Mouse (Mus musculus) cerebellum, adult 11 months (tissue): ENCODE data around the gene Lamtor2.

Source experiments
- DNase-seq: peaks from one replicate; pipeline ENCODE4 v3.0.0; 2022

The Lamtor2 gene

GRCm38 (mm10) chr3:88541622-88542401 is 11.1 kb downstream of the Lamtor2 start:
- no peak for DNase-seq

GRCm38 (mm10) chr3:88540085-88540484 is 12.8 kb downstream of the Lamtor2 start:
- DNase-seq = no peak

- no peak for DNase-seq
Measured at GRCm38 (mm10) chr3:88539397-88539796, 13.5 kb downstream of the Lamtor2 start.

GRCm38 (mm10) chr3:88538271-88539145 is 14.4 kb downstream of the Lamtor2 start:
- DNase-seq = no peak

- no peak for DNase-seq
Measured at GRCm38 (mm10) chr3:88537146-88537545, 15.7 kb downstream of the Lamtor2 start.

GRCm38 (mm10) chr3:88536103-88536930 is 16.6 kb downstream of the Lamtor2 start:
- DNase-seq = peak; percentile 82

- DNase-seq = no peak
Measured at GRCm38 (mm10) chr3:88535527-88535926, 17.3 kb downstream of the Lamtor2 start.

- DNase-seq = no peak
Measured at GRCm38 (mm10) chr3:88535005-88535404, 17.9 kb downstream of the Lamtor2 start.

GRCm38 (mm10) chr3:88533706-88534105 is 19.2 kb downstream of the Lamtor2 start:
- DNase-seq = no peak

GRCm38 (mm10) chr3:88532689-88533511 is 20.0 kb downstream of the Lamtor2 start:
- no peak for DNase-seq

GRCm38 (mm10) chr3:88532299-88532674 is 20.6 kb downstream of the Lamtor2 start, which contains the start of gene Mex3a:
TSS of gene Mex3a (plus strand) at chr3:88532395.
- DNase-seq = no peak

- DNase-seq = peak; percentile 82
Measured at GRCm38 (mm10) chr3:88531348-88532298, 21.3 kb downstream of the Lamtor2 start.

GRCm38 (mm10) chr3:88530082-88530864 is 22.6 kb downstream of the Lamtor2 start:
- no peak for DNase-seq

GRCm38 (mm10) chr3:88529204-88530000 is 23.5 kb downstream of the Lamtor2 start:
- no peak for DNase-seq

- no peak for DNase-seq
Measured at GRCm38 (mm10) chr3:88528646-88529045, 24.2 kb downstream of the Lamtor2 start.

- DNase-seq = no peak
Measured at GRCm38 (mm10) chr3:88527565-88527964, 25.3 kb downstream of the Lamtor2 start.

- DNase-seq = peak; percentile 83
Measured at GRCm38 (mm10) chr3:88526157-88527131, 26.4 kb downstream of the Lamtor2 start.

GRCm38 (mm10) chr3:88525021-88525420 is 27.9 kb downstream of the Lamtor2 start:
- no peak for DNase-seq
